In the genomic region with DNA sequence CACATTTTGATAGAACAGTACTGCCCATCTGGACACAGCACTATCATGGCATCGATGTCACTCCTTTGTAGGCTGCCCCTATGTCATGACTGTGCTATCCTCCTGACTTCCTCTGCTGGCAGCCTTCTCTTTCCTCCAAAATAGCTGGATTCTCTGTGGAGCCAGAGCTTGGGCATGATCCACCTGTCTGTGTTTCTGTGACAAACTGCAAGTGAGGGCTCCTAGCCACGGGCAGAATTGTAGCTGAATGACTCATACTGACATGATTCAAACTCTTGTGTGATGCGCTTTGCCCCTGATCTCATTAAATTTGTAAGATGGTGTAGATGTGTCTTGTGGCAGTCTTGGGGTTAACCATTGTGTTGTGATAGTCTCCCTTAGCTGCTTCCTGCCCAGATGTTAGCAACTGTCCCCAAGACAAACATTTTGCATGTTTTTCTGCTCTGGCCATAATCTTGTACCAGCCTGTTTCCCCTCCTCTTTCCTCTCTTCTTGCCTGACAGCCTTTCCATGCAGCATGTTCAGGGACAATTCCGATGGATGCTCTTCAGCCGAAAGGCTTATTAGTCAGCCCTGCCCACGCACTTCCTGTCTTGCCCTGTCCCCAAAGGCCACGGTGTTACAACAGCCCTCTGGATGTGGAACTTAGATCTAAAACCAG, we compare ENCODE assay signal across 11 mouse cellular contexts.
DNase-seq lines count a peak whose midpoint lies in the region; ATAC-seq lines count a peak whose summit lies in the region.
"Had no signal": no experiment of that assay in that cellular context is flagged by ENCODE, and none has a peak within 500 bp of the region (broad histone marks: within the 10 kb centered on the region; RNA-seq: fewer than 3 reads in every experiment).

No protein-coding gene starts in this region.

- peaks cover 2% of the 10 kb centered on the region; the same call in 1 of the 2 replicates for H3K36me3 ChIP-seq in heart, embryonic 11.5 days (ENCODE audit: control insufficient read depth, insufficient read depth, low read length)
- H3K36me3 ChIP-seq: embryonic facial prominence, embryonic 12.5 days had no signal

- ATAC-seq in heart, embryonic 11.5 days (replicated peaks; ENCODE audit: insufficient number of reproducible peaks, low FRiP score, low TSS enrichment), result no peak
- ATAC-seq in megakaryocyte progenitor cell, adult 5-6 weeks (replicated peaks; ENCODE audit: poor library complexity), result peak; percentile 68

- 70% methylated on average over 7 of the region's 7 CpGs for WGBS in heart, embryonic 11.5 days (ENCODE audit: insufficient replicate concordance)

- no peaks in the 10 kb centered on the region for H3K27me3 ChIP-seq in heart, embryonic 11.5 days (ENCODE audit: control insufficient read depth, insufficient read depth, low read length)
- H3K27me3 ChIP-seq: embryonic facial prominence, embryonic 12.5 days; limb, embryonic 12.5 days had no signal

- no peaks in the 10 kb centered on the region for H3K9me3 ChIP-seq in heart, embryonic 11.5 days (replicated peaks; ENCODE audit: control insufficient read depth, low read length)
- H3K9me3 ChIP-seq: embryonic facial prominence, embryonic 12.5 days had no signal

- H3K27ac ChIP-seq in heart, embryonic 11.5 days (ENCODE audit: low read depth, low read length), result peak overlapping the region; percentile 51; the same call in 1 of the 2 replicates
- H3K27ac ChIP-seq: embryonic facial prominence, embryonic 12.5 days; limb, embryonic 12.5 days had no signal

- peak; percentile 44 for DNase-seq in layer of hippocampus, adult 9-11 months
- no peak for DNase-seq in layer of hippocampus, postnatal 36 days
- DNase-seq in adrenal gland, adult 18-20 months (ENCODE audit: low spot score in 2 of 2), result peak; percentile 36 to 57
- DNase-seq in layer of hippocampus, postnatal 25 days (ENCODE audit: extremely low spot score in 1 of 2, low spot score in 1 of 2), result no peak
- no peak for DNase-seq in urinary bladder, postnatal 14 days (ENCODE audit: low spot score)
- DNase-seq in layer of hippocampus, postnatal 10 days (ENCODE audit: low spot score in 2 of 2), result no peak
- DNase-seq: thymus, adult 2 months had no signal

- no peak overlapping the region for H3K9ac ChIP-seq in heart, embryonic 11.5 days (ENCODE audit: low read depth, low read length)
- H3K9ac ChIP-seq: embryonic facial prominence, embryonic 12.5 days; limb, embryonic 12.5 days had no signal

- H3K4me3 ChIP-seq in heart, embryonic 11.5 days (ENCODE audit: low read depth, low read length), result no peak overlapping the region
- H3K4me3 ChIP-seq: embryonic facial prominence, embryonic 12.5 days; limb, embryonic 12.5 days had no signal

- no peak overlapping the region for H3K4me2 ChIP-seq in heart, embryonic 11.5 days
- H3K4me2 ChIP-seq: embryonic facial prominence, embryonic 12.5 days; limb, embryonic 12.5 days had no signal

- peaks cover 37% of the 10 kb centered on the region for H3K4me1 ChIP-seq in heart, embryonic 11.5 days (ENCODE audit: control insufficient read depth, insufficient read depth, low read length)

Comparison
In these comparisons a context has a peak if more than half of its experiments do, and no peak if none do; other contexts are left out.
1. DNase-seq: peak in layer of hippocampus, adult 9-11 months (single experiment) and adrenal gland, adult 18-20 months (2 of 2); none in layer of hippocampus, postnatal 36 days (0 of 2), layer of hippocampus, postnatal 25 days (0 of 2), urinary bladder, postnatal 14 days (single experiment) and layer of hippocampus, postnatal 10 days (0 of 2).